Mouse (Mus musculus) spleen, adult 2 months (tissue): ENCODE results near the gene Gmeb2. TPM values are rescaled to one million over a fixed set of nuclear protein-coding genes. Genes with fewer than 3 reads are reported as not detected.

Experiments used
- DNase-seq, 2 experiments: peaks; one replicate each; pipeline versions ENCODE4 v3.0.0 to v3.0.0-alpha.2; 2012 to 2021; ENCODE audit warnings: low spot score in 2 of 2, low read depth in 1 of 2
- H3K27ac ChIP-seq: fragments of 200-500 bp; 2 replicates; pipeline ENCODE4 v1.5.1; 2012; ENCODE audit warnings: low read length, inconsistent platforms; ENCODE audit not compliant: insufficient read depth
- H3K27me3 ChIP-seq: fragments of 200-500 bp; 2 replicates; pipeline ENCODE4 v1.6.1; 2012; ENCODE audit warnings: mild to moderate bottlenecking, moderate library complexity, low read length, inconsistent platforms; ENCODE audit not compliant: control insufficient read depth, insufficient read depth
- H3K36me3 ChIP-seq: fragments of 200-500 bp; 2 replicates; pipeline ENCODE4 v1.6.1; 2012; ENCODE audit warnings: mild to moderate bottlenecking, low read length, inconsistent platforms; ENCODE audit not compliant: control insufficient read depth, insufficient read depth
- H3K4me1 ChIP-seq: fragments of 200-500 bp; 2 replicates; pipeline ENCODE4 v1.6.1; 2011; ENCODE audit warnings: inconsistent platforms; ENCODE audit not compliant: control insufficient read depth, insufficient read depth, insufficient read length
- H3K4me3 ChIP-seq: fragments of 200-500 bp; 2 replicates; pipeline ENCODE4 v1.5.1; 2011; ENCODE audit warnings: mild to moderate bottlenecking, inconsistent platforms; ENCODE audit not compliant: insufficient read depth, insufficient read length; ENCODE audit errors: extremely low read depth
- CTCF ChIP-seq: fragments of 200-500 bp; IDR thresholded peaks from 2 replicates; pipeline ENCODE4 v1.5.1; 2011; ENCODE audit warnings: mild to moderate bottlenecking, inconsistent platforms; ENCODE audit not compliant: insufficient read depth, insufficient read length, insufficient replicate concordance; ENCODE audit errors: extremely low read depth
- POLR2A ChIP-seq: fragments of 200-500 bp; IDR thresholded peaks from 2 replicates; pipeline ENCODE4 v1.6.1; 2011; ENCODE audit warnings: low read depth, low read length, inconsistent platforms
- whole genome bisulfite sequencing: fragments of 180-500 bp; shearing (Covaris S2); methylation state at CpG from one replicate; pipeline ENCODE4 v1.1.7; 2018; 5-methylcytosine and 5-hydroxymethylcytosine counted together
- polyA plus RNA-seq: library from polyadenylated mRNA; depleted of rRNA; stranded (reverse); fragments of >200 nt; gene quantifications from 2 replicates; pipeline ENCODE4 v1.2.3, GENCODE M21; 2012; rRNA removed

Gmeb2 gene
- polyA plus RNA-seq, 1 experiment = 22.8 TPM

- TF ChIP-seq CTCF = no peak
- no peak for TF ChIP-seq POLR2A
- WGBS = 96% methylated on average over 3 of the region's 3 CpGs
- Histone ChIP-seq H3K27me3 (no peaks in the 10 kb centered on the region), H3K4me3 (no peak within 1 kb of the TSS), H3K27ac (no peak within 1 kb of the TSS), H3K4me1 (no peaks in the 10 kb centered on the region; the same call in 1 of the 2 replicates), H3K36me3 (no peaks in the 10 kb centered on the region)
- no peak for DNase-seq
Measured at GRCm38 (mm10) chr2:181202422-181202821, 85.4 kb downstream of the Gmeb2 start, which contains the start of gene Ptk6. Ptk6 (minus strand) TSS chr2:181202789.

- DNase-seq = no peak
Measured at GRCm38 (mm10) chr2:181201606-181202005, 86.2 kb downstream of the Gmeb2 start.

More at GRCm38 (mm10) chr2:181201606-181202005, 86.2 kb downstream of the Gmeb2 start:
- no peak for TF ChIP-seq CTCF
- no peak for TF ChIP-seq POLR2A
- Histone ChIP-seq H3K27me3 (no peaks in the 10 kb centered on the region), H3K36me3 (no peaks in the 10 kb centered on the region), H3K27ac (no peak overlapping the region), H3K4me3 (no peak overlapping the region), H3K4me1 (no peaks in the 10 kb centered on the region; the same call in 1 of the 2 replicates)
- WGBS = 82% methylated on average over 3 of the region's 3 CpGs

Other genes starting within 250 kb of the Gmeb2 start
- gene Chrna4, start 244.5 kb downstream of the Gmeb2 start, polyA plus RNA-seq = not detected in 2 replicates
- gene Kcnq2, start 152.7 kb downstream of the Gmeb2 start, polyA plus RNA-seq = not detected in 2 replicates
- 0.05 TPM in 1 of 2 replicates, not detected in the other for gene Eef1a2, start 131.0 kb downstream of the Gmeb2 start, polyA plus RNA-seq
- gene Ppdpf, start 100.8 kb downstream of the Gmeb2 start, polyA plus RNA-seq = 135 and 192 TPM in 2 replicates
- 0.13 and 0.15 TPM in 2 replicates for gene Ptk6, start 85.2 kb downstream of the Gmeb2 start, polyA plus RNA-seq
- 1.4 and 1.9 TPM in 2 replicates for gene Srms, start 74.8 kb downstream of the Gmeb2 start, polyA plus RNA-seq
- 1.1 and 1.3 TPM in 2 replicates for gene Fndc11, start 68.0 kb downstream of the Gmeb2 start, polyA plus RNA-seq
- 101 and 132 TPM in 2 replicates for gene Helz2, start 46.0 kb downstream of the Gmeb2 start, polyA plus RNA-seq
- gene Stmn3, start 26.5 kb upstream of the Gmeb2 start, polyA plus RNA-seq = not detected in 2 replicates
- gene Rtel1, start 31.7 kb upstream of the Gmeb2 start, polyA plus RNA-seq = 51.9 and 52.9 TPM in 2 replicates
- gene Zgpat, start 76.9 kb upstream of the Gmeb2 start, polyA plus RNA-seq = 44.7 and 45.7 TPM in 2 replicates
- 32.8 and 35.4 TPM in 2 replicates for gene Arfrp1, start 77.4 kb upstream of the Gmeb2 start, polyA plus RNA-seq
- 146 and 163 TPM in 2 replicates for gene Lime1, start 92.0 kb upstream of the Gmeb2 start, polyA plus RNA-seq
- gene Zbtb46, start 171.4 kb upstream of the Gmeb2 start, polyA plus RNA-seq = 9.6 and 10.9 TPM in 2 replicates
- 0.15 and 0.36 TPM in 2 replicates for gene Abhd16b, start 205.2 kb upstream of the Gmeb2 start, polyA plus RNA-seq
- gene Tpd52l2, start 209.1 kb upstream of the Gmeb2 start, polyA plus RNA-seq = 17.5 and 18.8 TPM in 2 replicates
- gene Dnajc5, start 232.4 kb upstream of the Gmeb2 start, polyA plus RNA-seq = 54.4 and 59.4 TPM in 2 replicates